Mouse (Mus musculus) C2C12 (cell line): ENCODE results near the gene Fam131c. TPM values are rescaled to one million over a fixed set of nuclear protein-coding genes. Genes with fewer than 3 reads are reported as not detected.

Source experiments
- H3K27me3 ChIP-seq: one replicate; pipeline ENCODE4 v1.6.1; 2011; ENCODE audit not compliant: control insufficient read depth, insufficient read depth, insufficient read length
- H3K36me3 ChIP-seq: one replicate; pipeline ENCODE4 v1.6.1; 2011; ENCODE audit not compliant: control insufficient read depth, insufficient read depth
- H3K4me3 ChIP-seq: one replicate; pipeline ENCODE4 v1.5.1; 2011; ENCODE audit warnings: mild to moderate bottlenecking, control low read depth; ENCODE audit not compliant: poor library complexity, insufficient read depth, severe bottlenecking
- H3K79me2 ChIP-seq: one replicate; pipeline ENCODE4 v1.6.1; 2011; ENCODE audit not compliant: control insufficient read depth, insufficient read depth
- H3K79me3 ChIP-seq: one replicate; pipeline ENCODE4 v1.6.1; 2011; ENCODE audit warnings: low read depth, control low read depth
- H3ac ChIP-seq: one replicate; pipeline ENCODE3; 2011; ENCODE audit warnings: low read depth; ENCODE audit not compliant: control insufficient read depth, insufficient read length
- CEBPB ChIP-seq: IDR thresholded peaks from one replicate; pipeline ENCODE4 v1.6.1; 2011; ENCODE audit warnings: low read depth, mild to moderate bottlenecking, control low read depth, moderate library complexity
- CTCF ChIP-seq: IDR thresholded peaks from one replicate; pipeline ENCODE4 v1.5.1; 2011; ENCODE audit not compliant: control insufficient read depth, insufficient read depth, insufficient read length
- FOSL1 ChIP-seq: IDR thresholded peaks from one replicate; pipeline ENCODE4 v1.8.0; 2011; ENCODE audit warnings: mild to moderate bottlenecking, low read length; ENCODE audit not compliant: poor library complexity, insufficient read depth, severe bottlenecking
- MAX ChIP-seq: IDR thresholded peaks from one replicate; pipeline ENCODE4 v1.6.1; 2011; ENCODE audit warnings: mild to moderate bottlenecking, control low read depth
- MYOD1 ChIP-seq: IDR thresholded peaks from one replicate; pipeline ENCODE4 v1.6.1; 2011; ENCODE audit warnings: low read depth; ENCODE audit not compliant: control insufficient read depth, insufficient read length
- MYOG ChIP-seq: IDR thresholded peaks from one replicate; pipeline ENCODE4 v1.6.1; 2011; ENCODE audit not compliant: control insufficient read depth, insufficient read length; ENCODE audit errors: extremely low read depth
- USF1 ChIP-seq: IDR thresholded peaks from one replicate; pipeline ENCODE4 v1.6.1; 2011; ENCODE audit warnings: low read depth, mild to moderate bottlenecking, control low read depth, moderate library complexity
- polyA plus RNA-seq: library from polyadenylated mRNA; unstranded; fragments of >200 nt; fragmentation: generic; extraction: Trizol; gene quantifications from one replicate; pipeline ENCODE4 v1.2.1, GENCODE M21; 2012; ENCODE audit warnings: missing spikeins

Fam131c gene
- polyA plus RNA-seq, 1 experiment, result 1.9 TPM

GRCm38 (mm10) chr4:141419398-141420191 lies 51.6 kb downstream of the Fam131c start:
- no peak overlapping the region for H3K4me3 ChIP-seq
- H3K27me3 ChIP-seq, result no peaks in the 10 kb centered on the region
- H3K79me3 ChIP-seq, result no peaks in the 10 kb centered on the region
- TF ChIP-seq USF1, result no peak
- no peak for TF ChIP-seq FOSL1
- no peak for TF ChIP-seq MAX
- no peak for TF ChIP-seq MYOG
- no peak for TF ChIP-seq CEBPB
- no peak for TF ChIP-seq MYOD1
- no peak for TF ChIP-seq CTCF
- no peaks in the 10 kb centered on the region for H3K36me3 ChIP-seq
- H3K79me2 ChIP-seq, result no peaks in the 10 kb centered on the region
- no peak overlapping the region for H3ac ChIP-seq

GRCm38 (mm10) chr4:141420192-141420829 lies 52.3 kb downstream of the Fam131c start, which contains the start of gene Hspb7:
TSS of gene Hspb7 (plus strand) at chr4:141420779.
- H3K27me3 ChIP-seq, result no peaks in the 10 kb centered on the region
- no peak for TF ChIP-seq FOSL1
- no peak for TF ChIP-seq CEBPB
- TF ChIP-seq CTCF, result no peak
- TF ChIP-seq MAX, result no peak
- no peak for TF ChIP-seq USF1
- TF ChIP-seq MYOD1, result no peak
- TF ChIP-seq MYOG, result no peak
- no peak within 1 kb of the TSS for H3ac ChIP-seq
- no peaks in the 10 kb centered on the region for H3K79me3 ChIP-seq
- H3K36me3 ChIP-seq, result no peaks in the 10 kb centered on the region
- H3K79me2 ChIP-seq, result no peaks in the 10 kb centered on the region
- H3K4me3 ChIP-seq, result no peak within 1 kb of the TSS

GRCm38 (mm10) chr4:141420886-141421285 lies 52.9 kb downstream of the Fam131c start:
- H3K4me3 ChIP-seq, result no peak overlapping the region
- H3K27me3 ChIP-seq, result no peaks in the 10 kb centered on the region
- no peak overlapping the region for H3ac ChIP-seq
- TF ChIP-seq CTCF (no peak), USF1 (no peak), FOSL1 (no peak), MAX (no peak), CEBPB (no peak)
- no peaks in the 10 kb centered on the region for H3K79me2 ChIP-seq
- no peaks in the 10 kb centered on the region for H3K36me3 ChIP-seq
- no peaks in the 10 kb centered on the region for H3K79me3 ChIP-seq

GRCm38 (mm10) chr4:141421423-141421822 lies 53.4 kb downstream of the Fam131c start:
- Histone ChIP-seq H3K79me3 (no peaks in the 10 kb centered on the region), H3K27me3 (no peaks in the 10 kb centered on the region), H3ac (no peak overlapping the region), H3K4me3 (no peak overlapping the region), H3K79me2 (no peaks in the 10 kb centered on the region), H3K36me3 (no peaks in the 10 kb centered on the region)
- TF ChIP-seq FOSL1, result no peak
- no peak for TF ChIP-seq MAX
- TF ChIP-seq MYOG, result no peak
- TF ChIP-seq CTCF, result no peak
- TF ChIP-seq USF1, result no peak
- no peak for TF ChIP-seq CEBPB
- TF ChIP-seq MYOD1, result no peak

- no peaks in the 10 kb centered on the region for H3K79me2 ChIP-seq
- no peak overlapping the region for H3ac ChIP-seq
- no peaks in the 10 kb centered on the region for H3K36me3 ChIP-seq
- H3K4me3 ChIP-seq, result no peak overlapping the region
- H3K79me3 ChIP-seq, result no peaks in the 10 kb centered on the region
- no peaks in the 10 kb centered on the region for H3K27me3 ChIP-seq
- TF ChIP-seq MAX, result no peak
- TF ChIP-seq CTCF, result no peak
- no peak for TF ChIP-seq MYOD1
- TF ChIP-seq USF1, result no peak
- no peak for TF ChIP-seq CEBPB
- TF ChIP-seq MYOG, result no peak
- TF ChIP-seq FOSL1, result no peak
Measured at GRCm38 (mm10) chr4:141422841-141423240, 54.8 kb downstream of the Fam131c start.

- Histone ChIP-seq H3ac (no peak overlapping the region), H3K27me3 (no peaks in the 10 kb centered on the region), H3K4me3 (no peak overlapping the region), H3K36me3 (no peaks in the 10 kb centered on the region), H3K79me3 (no peaks in the 10 kb centered on the region), H3K79me2 (no peaks in the 10 kb centered on the region)
- TF ChIP-seq MYOG (no peak), FOSL1 (peak; percentile 17), MYOD1 (peak; percentile 56), USF1 (peak; percentile 27), MAX (peak; percentile 86)
Measured at GRCm38 (mm10) chr4:141423288-141423687, 55.3 kb downstream of the Fam131c start.
